In genomic region chr7:133078929-133079328, GRCm38 (mm10) we compare ENCODE assay signal across 17 mouse cellular contexts. TPM values are rescaled to one million over a fixed set of nuclear protein-coding genes. Genes with fewer than 3 reads are reported as not detected.
"Had no signal": no experiment of that assay in that cellular context is flagged by ENCODE, and none has a peak within 500 bp of the region (broad histone marks: within the 10 kb centered on the region; RNA-seq: fewer than 3 reads in every experiment).

No protein-coding gene starts in this region.

- H3K9me3 ChIP-seq: limb, embryonic 10.5 days; liver, embryonic 15.5 days; midbrain, embryonic 12.5 days; neural tube, embryonic 13.5 days; stomach, embryonic 15.5 days had no signal

- H3K27me3 ChIP-seq: liver, embryonic 15.5 days; midbrain, embryonic 12.5 days; neural tube, embryonic 13.5 days; stomach, embryonic 15.5 days had no signal

- H3K4me1 ChIP-seq: liver, embryonic 15.5 days; stomach, embryonic 15.5 days had no signal

- H3K9ac ChIP-seq: liver, embryonic 15.5 days; midbrain, embryonic 12.5 days; neural tube, embryonic 13.5 days; stomach, embryonic 15.5 days had no signal

- H3K4me3 ChIP-seq: layer of hippocampus, adult 2 months; limb, embryonic 10.5 days; liver, embryonic 15.5 days; midbrain, embryonic 12.5 days; neural tube, embryonic 13.5 days; stomach, embryonic 15.5 days had no signal

- ATAC-seq: midbrain, embryonic 16.5 days had no signal

- H3K4me2 ChIP-seq: liver, embryonic 11.5 days; liver, embryonic 15.5 days; midbrain, embryonic 12.5 days; neural tube, embryonic 13.5 days; stomach, embryonic 15.5 days had no signal

- DNase-seq: kidney, adult 8-10 months; kidney, postnatal 36 days; lung, adult 2 months; lung, postnatal 10 days; right cerebral cortex, postnatal 14 days; thymus, postnatal 36 days had no signal

- H3K27ac ChIP-seq: kidney, postnatal 0 days; layer of hippocampus, adult 2 months; limb, embryonic 10.5 days; liver, embryonic 15.5 days; macrophage; midbrain, embryonic 12.5 days; neural tube, embryonic 13.5 days; stomach, embryonic 15.5 days had no signal

- H3K36me3 ChIP-seq: liver, embryonic 15.5 days had no signal

RNA-seq across cellular contexts. Expression of gene Fgfr2, which starts 44.2 kb away (rescaled TPM):
- total RNA-seq: megakaryocyte-erythroid progenitor cell, adult 5-6 weeks had no signal
- polyA plus RNA-seq: macrophage had no signal
